Mouse (Mus musculus): ENCODE measurements at regions not wholly inside any gene's neighbourhood (a gene's known extent, or its start where the extent isn't known, plus 50 kb on each side); places are given as distances from the start of the nearest gene placed in this dataset.

DNA sequence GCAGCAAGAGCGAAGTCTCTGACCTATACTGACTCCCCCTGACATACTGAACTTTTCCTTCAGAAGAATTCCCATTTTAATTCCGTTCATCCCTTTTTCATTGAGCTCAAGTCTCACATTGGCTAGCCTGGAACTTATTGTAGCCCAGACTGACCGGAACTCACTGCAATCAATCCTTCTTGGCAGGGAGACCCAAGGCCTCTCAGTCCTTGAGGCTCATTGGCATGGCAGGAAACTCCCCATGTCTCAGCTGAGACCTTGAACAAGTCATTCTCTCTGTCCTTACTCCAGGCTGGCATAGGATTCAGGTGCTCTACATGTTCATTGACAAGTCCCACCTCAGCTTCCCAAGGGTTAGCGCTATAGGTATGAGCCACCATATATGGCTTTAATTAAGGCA, 345.9 kb downstream of the Gm21750 start:
- Histone ChIP-seq H3K4me3 (no peak overlapping the region), H3K27ac (no peak overlapping the region)
- intact Hi-C loops (cut with DNase I): no loop called here
- DNase-seq: no peak
- TF ChIP-seq CTCF (IDR thresholded peaks at IDR 0.05): no peak

GRCm38 (mm10) chr14:74011555-74011954, 350.5 kb downstream of the Gm21750 start:
- intact Hi-C loops (cut with DNase I): no loop called here
- no peak overlapping the region for H3K4me3 ChIP-seq
- DNase-seq: no peak
- H3K27ac ChIP-seq: no peak overlapping the region
- TF ChIP-seq CTCF (IDR thresholded peaks at IDR 0.05): no peak

- intact Hi-C loops (cut with DNase I): no loop called here
- DNase-seq: no peak
- TF ChIP-seq CTCF (IDR thresholded peaks at IDR 0.05): no peak
- Histone ChIP-seq H3K4me3 (no peak overlapping the region), H3K27ac (no peak overlapping the region)
These were observed 358.4 kb downstream of the Gm21750 start for GRCm38 (mm10) chr14:74019421-74019820.

GRCm38 (mm10) chr14:74047009-74047694, 386.1 kb downstream of the Gm21750 start:
- no peak overlapping the region for H3K4me3 ChIP-seq
- no peak for TF ChIP-seq CTCF (IDR thresholded peaks at IDR 0.05)
- H3K27ac ChIP-seq: no peak overlapping the region
- intact Hi-C loops (cut with DNase I): no loop called here
- no peak for DNase-seq

DNA sequence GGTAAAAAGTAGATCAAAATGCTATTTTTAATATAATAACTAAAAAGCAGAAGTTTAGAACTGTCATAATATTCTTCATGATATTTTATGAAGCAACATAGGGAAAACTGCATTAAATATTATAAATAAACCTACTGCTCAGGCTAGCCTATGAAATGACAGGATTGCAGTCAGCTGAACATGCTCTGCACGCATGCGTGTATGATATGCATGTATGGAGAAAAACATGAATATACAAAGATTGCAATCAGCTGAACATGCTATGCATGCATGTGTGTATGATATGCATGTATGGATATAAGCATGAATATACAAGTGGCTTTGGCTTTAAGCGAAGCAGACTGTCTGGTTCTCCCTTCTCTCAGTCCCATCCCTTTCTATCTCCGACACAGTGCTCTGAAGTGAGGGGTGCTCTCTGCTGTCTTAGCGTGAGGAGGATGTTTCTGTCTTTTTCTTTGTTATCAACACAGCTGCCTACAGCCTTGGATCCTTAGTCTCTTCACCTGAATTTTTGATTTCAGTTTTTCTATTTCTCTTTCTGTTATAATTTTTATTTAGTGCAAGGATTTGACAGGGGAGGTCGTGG, 386.8 kb downstream of the Gm21750 start:
- intact Hi-C loops (cut with DNase I): no loop called here
- Histone ChIP-seq H3K4me3 (no peak overlapping the region), H3K27ac (no peak overlapping the region)
- no peak for DNase-seq
- TF ChIP-seq CTCF (IDR thresholded peaks at IDR 0.05): no peak

- no peak for DNase-seq
- no peak overlapping the region for H3K27ac ChIP-seq
- no peak overlapping the region for H3K4me3 ChIP-seq
- TF ChIP-seq CTCF (IDR thresholded peaks at IDR 0.05): no peak
- intact Hi-C loops (cut with DNase I): no loop called here
These were observed 387.4 kb downstream of the Gm21750 start for GRCm38 (mm10) chr14:74048386-74048785.

GRCm38 (mm10) chr14:74066051-74066450, 405.0 kb downstream of the Gm21750 start:
- Histone ChIP-seq H3K4me3 (no peak overlapping the region), H3K27ac (no peak overlapping the region)
- intact Hi-C loops (cut with DNase I): no loop called here
- TF ChIP-seq CTCF (IDR thresholded peaks at IDR 0.05): no peak
- no peak for DNase-seq

- intact Hi-C loops (cut with DNase I): no loop called here
- Histone ChIP-seq H3K27ac (no peak overlapping the region), H3K4me3 (no peak overlapping the region)
- no peak for TF ChIP-seq CTCF (IDR thresholded peaks at IDR 0.05)
- no peak for DNase-seq
These were observed 432.0 kb downstream of the Gm21750 start for GRCm38 (mm10) chr14:74093016-74093415.

- Histone ChIP-seq H3K4me3 (no peak overlapping the region), H3K27ac (no peak overlapping the region)
- intact Hi-C loops (cut with DNase I): no loop called here
- DNase-seq: no peak
- TF ChIP-seq CTCF (IDR thresholded peaks at IDR 0.05): no peak
These were observed 438.7 kb downstream of the Gm21750 start for GRCm38 (mm10) chr14:74099696-74100095.

DNA sequence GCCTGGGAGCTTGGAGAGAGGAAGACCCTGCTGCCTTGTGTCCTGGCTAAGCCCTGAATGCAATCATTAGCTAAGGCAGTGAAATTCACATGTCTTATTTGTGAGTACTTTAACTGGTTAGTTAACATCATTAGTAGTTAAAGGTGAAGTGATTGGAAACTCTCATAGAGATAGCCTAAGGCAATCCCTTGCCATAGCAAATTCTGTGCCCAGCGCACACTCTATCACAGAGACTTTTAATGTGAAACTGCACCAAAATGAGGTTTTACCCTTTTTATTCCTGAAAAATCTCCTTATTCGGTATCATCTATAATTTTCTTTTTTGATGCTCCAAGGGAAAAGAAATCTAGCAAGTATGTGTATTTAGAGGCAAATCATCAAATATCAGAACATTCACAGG, 451.6 kb downstream of the Gm21750 start:
- DNase-seq: no peak
- intact Hi-C loops (cut with DNase I): no loop called here

GRCm38 (mm10) chr14:74113116-74113515, 452.1 kb downstream of the Gm21750 start:
- intact Hi-C loops (cut with DNase I): no loop called here
- no peak for DNase-seq
- H3K27ac ChIP-seq: no peak overlapping the region
- TF ChIP-seq CTCF (IDR thresholded peaks at IDR 0.05): no peak
- no peak overlapping the region for H3K4me3 ChIP-seq

More for the DNA sequence above, 451.6 kb downstream of the Gm21750 start:
- H3K4me3 ChIP-seq: no peak overlapping the region
- TF ChIP-seq CTCF (IDR thresholded peaks at IDR 0.05): no peak
- no peak overlapping the region for H3K27ac ChIP-seq

- intact Hi-C loops (cut with DNase I): no loop called here
- DNase-seq: no peak
- no peak overlapping the region for H3K27ac ChIP-seq
- H3K4me3 ChIP-seq: no peak overlapping the region
- TF ChIP-seq CTCF (IDR thresholded peaks at IDR 0.05): no peak
These were observed 452.5 kb downstream of the Gm21750 start for GRCm38 (mm10) chr14:74113556-74113955.

GRCm38 (mm10) chr14:74117686-74118085, 456.7 kb downstream of the Gm21750 start:
- TF ChIP-seq CTCF (IDR thresholded peaks at IDR 0.05): no peak
- Histone ChIP-seq H3K27ac (no peak overlapping the region), H3K4me3 (no peak overlapping the region)
- intact Hi-C loops (cut with DNase I): no loop called here
- DNase-seq: no peak

DNA sequence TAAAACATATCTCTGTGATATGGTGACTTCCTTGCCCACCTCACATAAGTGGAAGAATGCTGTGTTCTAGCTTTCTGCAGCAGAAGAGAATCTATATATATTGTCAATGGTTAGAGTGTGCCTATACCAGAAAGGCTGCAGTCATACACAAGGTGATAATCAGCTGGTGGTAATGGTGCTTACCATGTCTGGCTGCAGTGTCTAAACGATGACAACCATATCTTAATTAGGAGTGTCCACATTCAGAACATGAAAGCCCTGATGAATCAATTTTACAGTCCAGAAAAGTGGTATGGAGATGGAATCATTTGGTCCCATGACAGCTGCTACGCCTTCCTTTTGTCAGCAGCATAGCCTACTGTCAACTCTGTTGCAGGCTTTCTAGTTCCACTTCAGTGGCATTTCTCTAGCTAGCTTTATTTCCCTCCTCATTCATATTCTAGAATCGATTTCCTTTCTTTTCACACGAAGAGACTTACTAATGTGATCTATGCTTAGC, 484.2 kb downstream of the Gm21750 start:
- DNase-seq: no peak
- intact Hi-C loops (cut with DNase I): no loop called here
- no peak for TF ChIP-seq CTCF (IDR thresholded peaks at IDR 0.05)
- Histone ChIP-seq H3K27ac (no peak overlapping the region), H3K4me3 (no peak overlapping the region)

Measured in gastrocnemius, adult 2 months (tissue).